Mouse (Mus musculus) left cerebral cortex, postnatal 36 days (tissue): ENCODE measurements at regions not wholly inside any gene's neighbourhood (a gene's known extent, or its start where the extent isn't known, plus 50 kb on each side); places are given as distances from the start of the nearest gene placed in this dataset.
A peak's percentile ranks its signal among the peaks of the same experiment; 100 is the strongest.

Source experiments
- DNase-seq, 2 experiments: peaks; one replicate each; pipeline ENCODE4 v3.0.0; 2021 to 2022; ENCODE audit warnings: low spot score in 2 of 2, mixed read lengths in 1 of 2
- intact Hi-C: fragments of 180-260 bp; cut with DNase I; formaldehyde crosslinking; loops from one replicate; pipeline ENCODE4 v1.15.1; 2025

- intact Hi-C loops, result no loop called here
- no peak for DNase-seq
Observed at GRCm38 (mm10) chr10:3630763-3631223, 90.8 kb downstream of the Iyd start.

GRCm38 (mm10) chr10:3633871-3634496 is 93.9 kb downstream of the Iyd start:
- intact Hi-C loops, result no loop called here
- DNase-seq, result no peak

- intact Hi-C loops, result no loop called here
- DNase-seq, result no peak
Observed at GRCm38 (mm10) chr10:3644111-3644510, 96.1 kb upstream of the Plekhg1 start.

GRCm38 (mm10) chr10:3645030-3645429 is 95.1 kb upstream of the Plekhg1 start:
- intact Hi-C loops, result no loop called here
- peak; percentile 17 to 18 for DNase-seq

GRCm38 (mm10) chr10:3646151-3646910 is 93.8 kb upstream of the Plekhg1 start:
- intact Hi-C loops, result no loop called here
- no peak for DNase-seq

GRCm38 (mm10) chr10:3647811-3648731 is 92.1 kb upstream of the Plekhg1 start:
- no peak for DNase-seq
- intact Hi-C loops, result no loop called here

GRCm38 (mm10) chr10:3649983-3650382 is 90.2 kb upstream of the Plekhg1 start:
- DNase-seq, result no peak
- intact Hi-C loops, result no loop called here

- intact Hi-C loops, result no loop called here
- DNase-seq, result no peak
Observed at GRCm38 (mm10) chr10:3650561-3650960, 89.6 kb upstream of the Plekhg1 start.

- intact Hi-C loops, result no loop called here
- no peak for DNase-seq
Observed at GRCm38 (mm10) chr10:3652522-3652921, 87.6 kb upstream of the Plekhg1 start.

- DNase-seq, result no peak
- intact Hi-C loops, result no loop called here
Observed at GRCm38 (mm10) chr10:3656081-3656480, 84.1 kb upstream of the Plekhg1 start.

GRCm38 (mm10) chr10:3662156-3662555 is 78.0 kb upstream of the Plekhg1 start:
- intact Hi-C loops, result no loop called here
- DNase-seq, result no peak

- intact Hi-C loops, result no loop called here
- no peak for DNase-seq
Observed at GRCm38 (mm10) chr10:3662571-3662970, 77.6 kb upstream of the Plekhg1 start.

- intact Hi-C loops, result no loop called here
- DNase-seq, result no peak
Observed at GRCm38 (mm10) chr10:3663296-3663695, 76.9 kb upstream of the Plekhg1 start.

- DNase-seq, result no peak
- intact Hi-C loops, result no loop called here
Observed at GRCm38 (mm10) chr10:3684481-3684880, 55.7 kb upstream of the Plekhg1 start.
